Mouse (Mus musculus) layer of hippocampus, adult 2 months (tissue): ENCODE measurements at regions not wholly inside any gene's neighbourhood (a gene's known extent, or its start where the extent isn't known, plus 50 kb on each side); places are given as distances from the start of the nearest gene placed in this dataset.
A peak's percentile ranks its signal among the peaks of the same experiment; 100 is the strongest.

Experiments
- DNase-seq, 2 experiments: peaks; one replicate each; pipeline ENCODE4 v3.0.0; 2022; ENCODE audit warnings: low spot score in 2 of 2
- H3K27ac ChIP-seq: fragments of 200-600 bp; 2 replicates; pipeline ENCODE4 v1.8.1; 2022
- H3K4me3 ChIP-seq: fragments of 200-600 bp; 2 replicates; pipeline ENCODE4 v1.8.1; 2022; ENCODE audit warnings: mild to moderate bottlenecking
- CTCF ChIP-seq: fragments of 200-600 bp; conservative IDR thresholded peaks from 2 replicates; pipeline ENCODE4 v1.8.1; 2022; ENCODE audit warnings: antibody characterized with exemption, mild to moderate bottlenecking, moderate library complexity

- H3K4me3 ChIP-seq: no peak overlapping the region
- DNase-seq: no peak
- no peak overlapping the region for H3K27ac ChIP-seq
- no peak for TF ChIP-seq CTCF
Measured at GRCm38 (mm10) chr13:26517646-26518045, 252.3 kb downstream of the Hdgfl1 start.

GRCm38 (mm10) chr13:26510448-26510847, 259.5 kb downstream of the Hdgfl1 start:
- Histone ChIP-seq H3K27ac (no peak overlapping the region), H3K4me3 (no peak overlapping the region)
- no peak for TF ChIP-seq CTCF
- no peak for DNase-seq

GRCm38 (mm10) chr13:26509841-26510240, 260.1 kb downstream of the Hdgfl1 start:
- no peak for DNase-seq
- no peak for TF ChIP-seq CTCF
- Histone ChIP-seq H3K27ac (no peak overlapping the region), H3K4me3 (no peak overlapping the region)

- DNase-seq: no peak
- no peak for TF ChIP-seq CTCF
- H3K27ac ChIP-seq: no peak overlapping the region
- no peak overlapping the region for H3K4me3 ChIP-seq
Measured at GRCm38 (mm10) chr13:26503744-26504143, 266.2 kb downstream of the Hdgfl1 start.

GRCm38 (mm10) chr13:26497086-26497485, 272.9 kb downstream of the Hdgfl1 start:
- no peak overlapping the region for H3K4me3 ChIP-seq
- DNase-seq: peak in 1 of 2 experiments; percentile 7
- H3K27ac ChIP-seq: peak overlapping the region; percentile 48
- no peak for TF ChIP-seq CTCF

GRCm38 (mm10) chr13:26495871-26496270, 274.1 kb downstream of the Hdgfl1 start:
- TF ChIP-seq CTCF: no peak
- H3K27ac ChIP-seq: no peak overlapping the region
- DNase-seq: no peak
- H3K4me3 ChIP-seq: no peak overlapping the region

- H3K27ac ChIP-seq: no peak overlapping the region
Measured at GRCm38 (mm10) chr13:26469343-26469742, 300.6 kb downstream of the Hdgfl1 start.

GRCm38 (mm10) chr13:26467526-26467925, 302.4 kb downstream of the Hdgfl1 start:
- no peak for TF ChIP-seq CTCF
- H3K27ac ChIP-seq: no peak overlapping the region
- no peak for DNase-seq
- H3K4me3 ChIP-seq: no peak overlapping the region

More at GRCm38 (mm10) chr13:26469343-26469742, 300.6 kb downstream of the Hdgfl1 start:
- H3K4me3 ChIP-seq: no peak overlapping the region
- DNase-seq: no peak
- no peak for TF ChIP-seq CTCF

- Histone ChIP-seq H3K27ac (no peak overlapping the region; the same call in 1 of the 2 replicates), H3K4me3 (no peak overlapping the region)
- DNase-seq: no peak
- TF ChIP-seq CTCF: no peak
Measured at GRCm38 (mm10) chr13:26464523-26464922, 305.4 kb downstream of the Hdgfl1 start.

GRCm38 (mm10) chr13:26464096-26464495, 305.9 kb downstream of the Hdgfl1 start:
- DNase-seq: no peak
- TF ChIP-seq CTCF: no peak

GRCm38 (mm10) chr13:26457487-26458253, 312.3 kb downstream of the Hdgfl1 start:
- Histone ChIP-seq H3K27ac (no peak overlapping the region), H3K4me3 (no peak overlapping the region)
- peak; percentile 54 for TF ChIP-seq CTCF
- DNase-seq: no peak

More at GRCm38 (mm10) chr13:26464096-26464495, 305.9 kb downstream of the Hdgfl1 start:
- no peak overlapping the region; the same call in 1 of the 2 replicates for H3K27ac ChIP-seq
- H3K4me3 ChIP-seq: no peak overlapping the region

- no peak for TF ChIP-seq CTCF
- Histone ChIP-seq H3K4me3 (no peak overlapping the region), H3K27ac (no peak overlapping the region)
- no peak for DNase-seq
Measured at GRCm38 (mm10) chr13:26426639-26427038, 343.3 kb downstream of the Hdgfl1 start.

GRCm38 (mm10) chr13:26424513-26424912, 345.5 kb downstream of the Hdgfl1 start:
- no peak for TF ChIP-seq CTCF

GRCm38 (mm10) chr13:26405757-26406156, 364.2 kb downstream of the Hdgfl1 start:
- Histone ChIP-seq H3K4me3 (no peak overlapping the region), H3K27ac (no peak overlapping the region)
- no peak for DNase-seq
- no peak for TF ChIP-seq CTCF

More at GRCm38 (mm10) chr13:26424513-26424912, 345.5 kb downstream of the Hdgfl1 start:
- no peak for DNase-seq
- no peak overlapping the region for H3K27ac ChIP-seq
- H3K4me3 ChIP-seq: no peak overlapping the region
